Mouse (Mus musculus) ZHBTc4 (cell line): Measurements from ENCODE around the gene Cga.

ENCODE experiments used
- DNase-seq: peaks from one replicate; pipeline ENCODE4 v3.0.0-alpha.2; 2011; ENCODE audit warnings: low read depth, low spot score

Gene Cga

GRCm38 (mm10) chr4:34893479-34893878 is at the start of gene Cga:
Cga (plus strand) TSS chr4:34893779.
- no peak for DNase-seq

GRCm38 (mm10) chr4:34843839-34844238 is 49.7 kb upstream of the Cga start:
- DNase-seq: no peak

GRCm38 (mm10) chr4:34847679-34848309 is 45.8 kb upstream of the Cga start:
- peak; percentile 51 for DNase-seq

- peak; percentile 59 for DNase-seq
Observed at GRCm38 (mm10) chr4:34850156-34850555, 43.4 kb upstream of the Cga start.

GRCm38 (mm10) chr4:34852051-34852450 is 41.5 kb upstream of the Cga start:
- no peak for DNase-seq

GRCm38 (mm10) chr4:34855966-34856365 is 37.6 kb upstream of the Cga start:
- DNase-seq: peak; percentile 63

GRCm38 (mm10) chr4:34858903-34859302 is 34.7 kb upstream of the Cga start:
- no peak for DNase-seq

- no peak for DNase-seq
Observed at GRCm38 (mm10) chr4:34859416-34859815, 34.2 kb upstream of the Cga start.

GRCm38 (mm10) chr4:34861438-34861837 is 32.1 kb upstream of the Cga start:
- DNase-seq: no peak

GRCm38 (mm10) chr4:34869813-34870212 is 23.8 kb upstream of the Cga start:
- no peak for DNase-seq

- peak; percentile 80 for DNase-seq
Observed at GRCm38 (mm10) chr4:34872896-34873495, 20.6 kb upstream of the Cga start.

GRCm38 (mm10) chr4:34874234-34874633 is 19.3 kb upstream of the Cga start:
- no peak for DNase-seq

- DNase-seq: peak; percentile 75
Observed at GRCm38 (mm10) chr4:34880921-34881650, 12.5 kb upstream of the Cga start.

- no peak for DNase-seq
Observed at GRCm38 (mm10) chr4:34881851-34882250, 11.7 kb upstream of the Cga start.

- DNase-seq: peak; percentile 86
Observed at GRCm38 (mm10) chr4:34882291-34882769, 11.2 kb upstream of the Cga start.

- peak; percentile 97 for DNase-seq
Observed at GRCm38 (mm10) chr4:34882818-34883217, 10.8 kb upstream of the Cga start, which contains the start of gene Zfp292. Zfp292 (minus strand) TSS chr4:34882960.

- DNase-seq: no peak
Observed at GRCm38 (mm10) chr4:34883366-34884029, 10.1 kb upstream of the Cga start.

GRCm38 (mm10) chr4:34885631-34886351 is 7.8 kb upstream of the Cga start:
- DNase-seq: peak; percentile 81

- DNase-seq: peak; percentile 97
Observed at GRCm38 (mm10) chr4:34886490-34887111, 7.0 kb upstream of the Cga start.

- no peak for DNase-seq
Observed at GRCm38 (mm10) chr4:34887295-34887694, 6.3 kb upstream of the Cga start.
